Comparison of ENCODE assay signal across 17 mouse cellular contexts in the genomic region with DNA sequence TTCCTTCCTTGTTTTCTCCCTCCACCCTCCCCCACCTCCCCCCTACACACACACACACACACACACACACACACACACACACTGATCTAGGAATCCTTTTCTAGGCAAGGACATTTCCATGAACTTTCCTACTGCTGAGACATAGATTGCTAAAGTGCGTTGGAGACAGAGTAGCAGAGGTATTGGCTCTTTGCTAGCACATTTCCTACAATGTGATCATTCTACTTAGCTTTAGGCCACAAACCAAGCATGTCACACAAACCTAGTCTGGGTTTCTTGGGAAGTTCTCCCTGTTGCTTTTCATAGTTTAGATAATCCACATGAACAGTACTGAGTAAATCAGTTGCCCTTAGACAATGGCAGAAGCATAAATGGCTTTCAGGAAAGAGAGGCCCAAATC.
"Had no signal": no experiment of that assay in that cellular context is flagged by ENCODE, and none has a peak within 500 bp of the region (broad histone marks: within the 10 kb centered on the region; RNA-seq: fewer than 3 reads in every experiment).

No protein-coding gene starts in this region.

- DNase-seq: kidney, postnatal 10 days; kidney, postnatal 4 days; left cerebral cortex, postnatal 4 days; liver, postnatal 0 days; lung, embryonic 14.5 days; thymus, adult 2 months; thymus, postnatal 14 days; thymus, postnatal 4 days had no signal

- H3K36me3 ChIP-seq: kidney, embryonic 15.5 days; limb, embryonic 12.5 days; limb, embryonic 15.5 days; midbrain, embryonic 12.5 days; midbrain, embryonic 15.5 days; neural tube, embryonic 12.5 days had no signal

- H3K27me3 ChIP-seq: kidney, embryonic 15.5 days; limb, embryonic 12.5 days; limb, embryonic 15.5 days; midbrain, embryonic 12.5 days; midbrain, embryonic 15.5 days; neural tube, embryonic 12.5 days had no signal

- H3K4me3 ChIP-seq: kidney, embryonic 15.5 days; limb, embryonic 12.5 days; limb, embryonic 15.5 days; midbrain, embryonic 12.5 days; midbrain, embryonic 15.5 days; neural tube, embryonic 12.5 days had no signal

- H3K9me3 ChIP-seq: kidney, embryonic 15.5 days; limb, embryonic 12.5 days; limb, embryonic 15.5 days; midbrain, embryonic 12.5 days; midbrain, embryonic 15.5 days; neural tube, embryonic 12.5 days had no signal

- H3K27ac ChIP-seq: kidney, embryonic 15.5 days; limb, embryonic 12.5 days; limb, embryonic 15.5 days; liver, embryonic 14.5 days; macrophage; midbrain, embryonic 12.5 days; midbrain, embryonic 15.5 days; neural tube, embryonic 12.5 days; stomach, postnatal 0 days had no signal

- H3K4me1 ChIP-seq: limb, embryonic 15.5 days; neural tube, embryonic 12.5 days had no signal
